Mouse (Mus musculus) liver, adult 2 months (tissue): ENCODE results near the gene Epn3. TPM values are rescaled to one million over a fixed set of nuclear protein-coding genes. Genes with fewer than 3 reads are reported as not detected.
A peak's percentile ranks its signal among the peaks of the same experiment; 100 is the strongest.

Experiments used
- DNase-seq: peaks from one replicate; pipeline ENCODE4 v3.0.0-alpha.2; 2011; ENCODE audit warnings: low read depth, low spot score; ENCODE audit errors: extremely low read depth
- H3K27ac ChIP-seq: fragments of 200-500 bp; replicated peaks from 2 replicates; pipeline ENCODE4 v1.5.1; 2012; ENCODE audit warnings: low read depth, mild to moderate bottlenecking, control low read depth, inconsistent platforms, low read length; ENCODE audit not compliant: insufficient read depth
- H3K27me3 ChIP-seq: fragments of 200-500 bp; 2 replicates; pipeline ENCODE4 v1.6.1; 2012; ENCODE audit warnings: mild to moderate bottlenecking, moderate library complexity, low read length, inconsistent platforms; ENCODE audit not compliant: control insufficient read depth, insufficient read depth
- H3K36me3 ChIP-seq: fragments of 200-500 bp; 2 replicates; pipeline ENCODE4 v1.6.1; 2012; ENCODE audit warnings: low read length, inconsistent platforms; ENCODE audit not compliant: control insufficient read depth, insufficient read depth
- H3K4me1 ChIP-seq: fragments of 200-500 bp; 2 replicates; pipeline ENCODE4 v1.6.1; 2011; ENCODE audit warnings: low read length; ENCODE audit not compliant: control insufficient read depth, insufficient read depth
- H3K4me3 ChIP-seq: fragments of 200-500 bp; 2 replicates; pipeline ENCODE4 v1.5.1; 2011; ENCODE audit warnings: low read depth, mild to moderate bottlenecking, control low read depth, low read length, moderate library complexity; ENCODE audit not compliant: insufficient read depth
- H3K79me2 ChIP-seq: fragments of 200-500 bp; 2 replicates; pipeline ENCODE4 v1.6.1; 2012; ENCODE audit warnings: inconsistent platforms, mild to moderate bottlenecking, low read length, moderate library complexity; ENCODE audit not compliant: control insufficient read depth, insufficient read depth
- H3K9ac ChIP-seq: fragments of 200-500 bp; 2 replicates; pipeline ENCODE4 v1.6.1; 2012; ENCODE audit warnings: low read depth, mild to moderate bottlenecking, control low read depth, inconsistent platforms, low read length
- CTCF ChIP-seq: fragments of 200-500 bp; IDR thresholded peaks from 2 replicates; pipeline ENCODE4 v1.5.1; 2011; ENCODE audit warnings: low read depth, low read length, control low read depth
- POLR2A ChIP-seq: fragments of 200-500 bp; IDR thresholded peaks from 2 replicates; pipeline ENCODE4 v1.6.1; 2011; ENCODE audit warnings: low read length, control low read depth; ENCODE audit not compliant: insufficient read depth; ENCODE audit errors: extremely low read depth
- WGBS: fragments of 180-500 bp; shearing (Covaris S2); methylation state at CpG from one replicate; pipeline ENCODE4 v1.1.7; 2018; 5-methylcytosine and 5-hydroxymethylcytosine counted together
- polyA plus RNA-seq: library from polyadenylated mRNA; depleted of rRNA; stranded (reverse); fragments of >200 nt; gene quantifications from 2 replicates; pipeline ENCODE4 v1.2.3, GENCODE M21; 2012
- total RNA-seq: library from RNA; depleted of rRNA; stranded (reverse); fragments of >200 nt; gene quantifications from 2 replicates; pipeline ENCODE4 v1.2.3, GENCODE M21; 2014

Epn3 gene
- total and polyA plus RNA-seq, 2 experiments, result 0.05 TPM; not detected in 1

DNA sequence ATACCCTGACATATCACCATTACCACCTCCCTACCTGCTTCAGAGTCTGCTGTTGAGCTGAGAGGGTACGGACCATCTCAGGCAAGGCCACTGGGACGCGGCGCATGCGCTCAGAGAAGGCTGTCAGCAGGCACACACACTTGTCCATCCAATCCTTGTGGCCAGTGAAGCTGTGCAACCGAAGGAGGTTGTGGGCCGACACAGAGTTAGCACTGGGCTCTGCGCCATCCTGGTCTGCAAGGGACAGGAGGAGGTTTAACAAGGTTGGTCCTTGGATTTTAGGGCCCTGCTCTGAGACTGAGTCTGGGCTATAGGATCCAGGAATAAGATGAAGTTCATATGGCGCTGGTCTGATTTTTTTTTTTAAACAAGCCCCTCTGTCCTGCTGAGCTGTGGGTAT is 19.4 kb downstream of the Epn3 start:
- DNase-seq, result no peak
- TF ChIP-seq CTCF, result no peak
- H3K27me3 ChIP-seq, result no peaks in the 10 kb centered on the region

DNA sequence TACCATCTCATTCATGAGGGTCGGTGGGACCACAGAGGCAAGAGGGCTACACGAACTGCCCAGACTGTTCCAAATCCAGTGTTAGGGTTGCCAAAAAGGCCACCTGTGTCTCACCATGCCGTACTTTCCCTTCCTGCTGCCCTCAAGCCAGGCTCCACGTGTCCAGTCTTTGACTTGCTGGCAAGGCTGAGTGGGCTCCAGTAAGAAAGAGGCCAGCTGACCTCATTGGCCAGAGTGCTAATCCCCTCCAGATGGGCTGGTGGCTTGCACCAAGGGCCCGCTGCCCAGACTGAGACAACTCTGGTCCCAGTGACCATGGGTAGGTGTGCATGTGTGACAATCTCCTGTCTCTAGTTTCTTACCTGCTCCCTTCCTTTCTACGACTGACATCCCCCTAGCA is 22.1 kb downstream of the Epn3 start:
- no peak overlapping the region for H3K9ac ChIP-seq
- no peak for TF ChIP-seq POLR2A
- no peak for TF ChIP-seq CTCF
- DNase-seq, result no peak
- no peaks in the 10 kb centered on the region for H3K79me2 ChIP-seq
- H3K27ac ChIP-seq, result no peak overlapping the region
- 66% methylated on average over 6 of the region's 6 CpGs for WGBS
- peaks cover 6% of the 10 kb centered on the region for H3K4me1 ChIP-seq
- no peaks in the 10 kb centered on the region for H3K36me3 ChIP-seq
- H3K27me3 ChIP-seq, result peaks cover 12% of the 10 kb centered on the region
- H3K4me3 ChIP-seq, result no peak overlapping the region

More for the DNA sequence above, 19.4 kb downstream of the Epn3 start:
- 86% methylated on average over 9 of the region's 9 CpGs for WGBS
- Histone ChIP-seq H3K27ac (no peak overlapping the region), H3K79me2 (no peaks in the 10 kb centered on the region), H3K4me1 (no peaks in the 10 kb centered on the region; the same call in 1 of the 2 replicates), H3K36me3 (no peaks in the 10 kb centered on the region), H3K9ac (no peak overlapping the region), H3K4me3 (no peak overlapping the region)

DNA sequence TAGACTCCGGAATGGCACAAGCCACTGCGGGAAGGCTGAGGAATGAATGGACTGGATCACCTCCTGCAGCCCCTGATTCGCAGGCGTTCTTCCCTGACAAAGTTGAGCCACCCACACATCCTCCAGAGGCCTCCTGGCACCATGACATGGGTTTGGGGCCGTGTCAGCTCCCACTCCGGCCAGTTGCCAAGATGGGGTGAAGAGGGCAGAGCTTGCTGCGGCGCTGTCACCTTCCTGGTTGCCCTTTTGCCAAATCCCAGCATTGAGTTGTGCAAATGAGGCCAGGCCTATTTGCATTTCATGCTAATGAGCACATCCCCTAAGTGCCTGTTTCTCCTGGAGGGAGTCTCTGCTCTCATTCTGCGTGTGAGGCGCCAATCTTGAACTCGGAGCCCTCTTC is 24.1 kb downstream of the Epn3 start:
- peaks cover 6% of the 10 kb centered on the region for H3K4me1 ChIP-seq
- TF ChIP-seq CTCF (no peak), POLR2A (no peak)
- no peak overlapping the region for H3K27ac ChIP-seq
- H3K36me3 ChIP-seq, result no peaks in the 10 kb centered on the region
- no peak overlapping the region for H3K4me3 ChIP-seq
- no peaks in the 10 kb centered on the region for H3K79me2 ChIP-seq
- no peak overlapping the region for H3K9ac ChIP-seq
- whole genome bisulfite sequencing, result 23% methylated on average over 11 of the region's 11 CpGs
- DNase-seq, result peak; percentile 11
- H3K27me3 ChIP-seq, result peaks cover 15% of the 10 kb centered on the region

DNA sequence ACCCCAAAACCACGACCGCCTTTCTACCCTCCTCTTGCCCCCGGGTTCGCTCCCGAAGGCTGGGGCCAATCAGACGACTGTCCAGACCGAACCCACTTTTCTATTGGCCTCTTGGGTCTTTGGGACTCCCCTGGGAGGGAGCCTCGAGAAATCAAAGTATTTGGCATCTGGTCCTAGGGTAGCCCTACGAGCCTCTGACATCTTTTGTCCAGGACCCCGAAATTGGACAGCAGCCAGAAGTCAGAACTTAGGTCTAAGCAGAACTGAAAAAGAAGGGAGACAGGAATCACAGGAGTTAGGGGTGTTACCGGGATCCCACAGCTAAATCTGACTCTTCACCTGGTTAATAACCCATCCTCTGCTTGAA is 25.2 kb downstream of the Epn3 start:
- no peak for DNase-seq
- no peak overlapping the region for H3K27ac ChIP-seq
- under 1% methylated on average over 11 of the region's 11 CpGs for WGBS
- no peak for TF ChIP-seq POLR2A
- no peak for TF ChIP-seq CTCF
- peak overlapping the region; percentile 53; the same call in 1 of the 2 replicates for H3K4me3 ChIP-seq
- peaks cover 6% of the 10 kb centered on the region for H3K4me1 ChIP-seq
- H3K9ac ChIP-seq, result no peak overlapping the region
- H3K36me3 ChIP-seq, result no peaks in the 10 kb centered on the region
- peaks cover 15% of the 10 kb centered on the region for H3K27me3 ChIP-seq
- no peaks in the 10 kb centered on the region for H3K79me2 ChIP-seq

DNA sequence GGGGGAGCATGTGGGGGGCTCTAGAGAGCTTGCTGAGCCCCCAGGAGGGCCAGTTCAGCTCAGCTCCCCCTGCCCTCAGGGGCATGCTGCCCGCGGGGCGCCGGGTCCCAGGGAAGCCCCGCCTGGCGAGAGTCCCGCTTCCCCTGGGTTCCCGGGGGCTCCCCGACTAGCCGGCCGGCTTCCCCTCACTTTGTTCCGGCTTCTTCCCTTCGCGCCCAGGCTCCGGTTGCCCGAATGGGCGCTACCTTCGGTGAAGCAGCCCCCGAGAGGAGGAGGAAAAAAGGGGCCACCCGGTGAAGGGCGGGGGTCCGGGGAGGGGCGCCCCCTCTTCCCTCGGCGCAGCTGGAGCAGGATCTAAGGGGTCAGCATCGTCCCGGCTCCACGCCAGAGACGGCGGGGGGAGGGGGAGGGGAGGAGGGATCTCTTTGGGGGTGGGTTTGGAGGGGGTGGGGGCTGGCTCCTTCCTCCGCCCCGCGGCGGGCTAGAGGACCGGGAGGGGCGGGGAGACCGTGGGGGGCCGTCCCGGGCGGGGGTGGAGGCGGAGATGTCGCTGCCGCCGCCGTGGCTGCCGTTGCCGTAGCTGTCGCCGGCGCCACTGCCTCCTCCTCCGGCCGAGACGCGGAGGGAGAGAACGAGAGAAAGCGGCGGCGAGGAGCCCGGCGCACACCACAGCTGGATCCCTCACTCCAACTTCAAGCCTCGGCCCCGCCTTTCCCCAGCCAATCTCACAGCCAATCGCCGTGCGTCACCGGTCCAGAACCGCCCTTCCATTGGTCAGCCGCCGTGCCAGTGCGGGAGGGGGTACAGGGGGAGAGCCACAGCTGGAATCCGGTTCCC is 25.8 kb downstream of the Epn3 start, which contains the start of gene Cacna1g:
Cacna1g (minus strand) TSS at position 492 of the 837 bp plus-strand sequence.
- Histone ChIP-seq H3K27ac (no peak within 1 kb of the TSS), H3K36me3 (no peaks in the 10 kb centered on the region), H3K9ac (0 out of 2 replicates have a peak within 1 kb of the TSS, but pooled peaks have one; percentile 25), H3K4me1 (peaks cover 6% of the 10 kb centered on the region), H3K4me3 (peak within 1 kb of the TSS; percentile 53; the same call in 1 of the 2 replicates), H3K27me3 (peaks cover 15% of the 10 kb centered on the region), H3K79me2 (no peaks in the 10 kb centered on the region)
- under 1% methylated on average over 48 of the region's 71 CpGs for WGBS
- no peak for TF ChIP-seq POLR2A
- DNase-seq, result peak; percentile 41

DNA sequence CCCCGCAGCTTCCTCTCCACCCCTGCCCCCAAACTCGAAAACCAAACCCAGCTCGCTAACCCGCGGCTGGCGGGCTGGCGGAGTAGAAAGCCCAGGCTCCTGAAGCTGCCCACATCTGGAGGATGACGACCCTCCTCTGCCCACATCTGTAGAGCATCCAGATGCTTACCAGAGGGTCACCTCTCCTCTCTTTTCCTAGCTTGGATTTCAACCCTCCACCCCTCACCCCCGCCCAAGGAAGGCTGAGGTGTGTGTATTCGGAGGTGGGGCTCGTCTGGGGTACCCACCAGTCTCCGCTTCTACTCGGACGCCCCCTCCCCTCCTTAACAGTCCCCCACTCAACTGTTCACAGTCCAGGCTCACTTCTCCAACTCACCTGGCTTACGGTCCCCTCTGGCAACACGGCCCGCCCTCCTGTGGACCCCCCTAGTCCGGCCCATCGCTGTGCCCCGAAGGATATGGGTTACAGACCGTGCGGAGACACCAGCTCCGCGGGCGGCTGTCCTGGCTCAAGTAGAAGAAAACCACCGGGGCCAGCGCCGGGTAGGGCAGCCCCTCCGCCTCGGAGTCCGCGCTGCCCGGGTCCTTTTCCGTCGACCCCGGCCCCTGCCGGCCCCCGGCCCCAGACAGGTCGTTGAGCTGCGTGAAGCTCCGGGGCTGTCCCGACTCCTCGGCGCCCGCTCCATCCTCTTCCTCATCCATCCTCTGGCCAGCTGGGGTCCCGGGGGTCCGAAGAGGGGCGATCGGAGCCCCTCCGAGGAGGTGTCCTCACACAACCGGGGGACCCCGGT is 26.7 kb downstream of the Epn3 start:
- H3K9ac ChIP-seq, result no peak overlapping the region
- H3K79me2 ChIP-seq, result no peaks in the 10 kb centered on the region
- H3K4me3 ChIP-seq, result no peak overlapping the region
- no peak for DNase-seq
- no peak overlapping the region for H3K27ac ChIP-seq
- TF ChIP-seq POLR2A (no peak), CTCF (no peak)
- no peaks in the 10 kb centered on the region for H3K36me3 ChIP-seq
- peaks cover 6% of the 10 kb centered on the region for H3K4me1 ChIP-seq
- H3K27me3 ChIP-seq, result peaks cover 15% of the 10 kb centered on the region
- WGBS, result 6% methylated on average over 52 of the region's 52 CpGs
